Mouse (Mus musculus) olfactory bulb, adult 2 months (tissue): ENCODE measurements at regions not wholly inside any gene's neighbourhood (a gene's known extent, or its start where the extent isn't known, plus 50 kb on each side); places are given as distances from the start of the nearest gene placed in this dataset.
"Not testable (repeated sequence)": the region's sequence is repeated elsewhere in the genome, so short reads cannot be mapped to it uniquely, and the experiment has no call there.

ENCODE experiments used
- CTCF ChIP-seq: fragments of 200-500 bp; IDR thresholded peaks from 2 replicates; pipeline ENCODE4 v1.5.1; 2012; ENCODE audit warnings: low read depth, mild to moderate bottlenecking, low read length, moderate library complexity; ENCODE audit not compliant: insufficient read depth
- POLR2A ChIP-seq: fragments of 200-500 bp; IDR thresholded peaks from 2 replicates; pipeline ENCODE4 v1.6.1; 2012; ENCODE audit warnings: mild to moderate bottlenecking, low read depth, low read length, moderate library complexity; ENCODE audit not compliant: insufficient read depth

- not testable (repeated sequence) for TF ChIP-seq POLR2A, CTCF
Measured at GRCm38 (mm10) chr14:14478159-14478558, 77.1 kb downstream of the Olfr721-ps1 start.
